In genomic region chr14:25560841-25561240, GRCm38 (mm10) we compare ENCODE assay signal across 20 mouse cellular contexts.
DNase-seq lines count a peak whose midpoint lies in the region; ATAC-seq and TF ChIP-seq lines count a peak whose summit lies in the region.
"Had no signal": no experiment of that assay in that cellular context is flagged by ENCODE, and none has a peak within 500 bp of the region (broad histone marks: within the 10 kb centered on the region; RNA-seq: fewer than 3 reads in every experiment).

No protein-coding gene starts in this region.

- no peaks in the 10 kb centered on the region; the same call in none of the 2 replicates for H3K36me3 ChIP-seq in embryonic facial prominence, embryonic 11.5 days (replicated peaks; ENCODE audit: control insufficient read depth, insufficient read depth, low read depth, low read length)
- H3K36me3 ChIP-seq in embryonic facial prominence, embryonic 10.5 days (replicated peaks) = peaks cover 60% of the 10 kb centered on the region
- no peaks in the 10 kb centered on the region for H3K36me3 ChIP-seq in kidney, postnatal 0 days (ENCODE audit: insufficient read depth, low read length)
- H3K36me3 ChIP-seq in neural tube, embryonic 11.5 days (ENCODE audit: control insufficient read depth, insufficient read depth, low read length) = peaks cover 5% of the 10 kb centered on the region; the same call in 1 of the 2 replicates
- H3K36me3 ChIP-seq: stomach, embryonic 15.5 days had no signal

- ATAC-seq in embryonic facial prominence, embryonic 11.5 days (replicated peaks; ENCODE audit: insufficient number of reproducible peaks, low FRiP score, low TSS enrichment, low read depth) = no peak
- ATAC-seq in kidney, postnatal 0 days (replicated peaks; ENCODE audit: low FRiP score, low read depth) = no peak
- ATAC-seq in neural tube, embryonic 11.5 days (ENCODE audit: insufficient read depth, low FRiP score, low TSS enrichment) = no peak
- ATAC-seq: inflammation-experienced regulatory T-cells, adult 6 months had no signal

- 96% methylated on average over 3 of the region's 3 CpGs for WGBS in embryonic facial prominence, embryonic 11.5 days
- WGBS in embryonic facial prominence, embryonic 10.5 days = 97% methylated on average over 3 of the region's 3 CpGs
- 80% methylated on average over 3 of the region's 3 CpGs for WGBS in kidney, postnatal 0 days
- 87% methylated on average over 3 of the region's 3 CpGs for WGBS in neural tube, embryonic 11.5 days

- H3K4me2 ChIP-seq in embryonic facial prominence, embryonic 11.5 days (ENCODE audit: low read depth, low read length) = no peak overlapping the region
- H3K4me2 ChIP-seq in kidney, postnatal 0 days (ENCODE audit: low read length) = no peak overlapping the region
- no peak overlapping the region for H3K4me2 ChIP-seq in neural tube, embryonic 11.5 days (ENCODE audit: low read depth)
- H3K4me2 ChIP-seq: embryonic facial prominence, embryonic 12.5 days; heart, embryonic 11.5 days; limb, embryonic 15.5 days; stomach, embryonic 15.5 days had no signal

- DNase-seq in embryonic facial prominence, embryonic 11.5 days (ENCODE audit: low spot score) = peak; percentile 25
- DNase-seq in embryonic facial prominence, embryonic 10.5 days (ENCODE audit: low spot score) = no peak
- no peak for DNase-seq in kidney, postnatal 0 days (ENCODE audit: low spot score)
- DNase-seq in kidney, adult 9 months = no peak
- DNase-seq in neural tube, embryonic 11.5 days (ENCODE audit: low spot score) = peak; percentile 25
- no peak for DNase-seq in neural tube, embryonic 10.5 days (ENCODE audit: extremely low spot score, low spot score)
- no peak for DNase-seq in gastrocnemius, postnatal 36 days
- DNase-seq: adrenal gland, postnatal 36 days; cerebellum, postnatal 10 days; heart, postnatal 4 days; layer of hippocampus, adult 9-11 months; right cerebral cortex, adult 18-20 months; spleen, adult 18-20 months had no signal

- TF ChIP-seq CTCF in kidney, postnatal 0 days (IDR thresholded peaks at IDR 0.05; ENCODE audit: low read depth) = peak; percentile 51
- TF ChIP-seq CTCF in cortical plate, adult 2 months (IDR thresholded peaks at IDR 0.05; ENCODE audit: extremely low read depth, insufficient read depth, low read length) = 0 out of 2 replicates have a peak, but pooled peaks have one; percentile 10

- H3K4me1 ChIP-seq in embryonic facial prominence, embryonic 11.5 days (ENCODE audit: control insufficient read depth, insufficient read depth, low read length) = peaks cover 10% of the 10 kb centered on the region
- peaks cover 96% of the 10 kb centered on the region for H3K4me1 ChIP-seq in embryonic facial prominence, embryonic 10.5 days
- peaks cover 48% of the 10 kb centered on the region for H3K4me1 ChIP-seq in kidney, postnatal 0 days (replicated peaks; ENCODE audit: insufficient read depth, low read length)
- H3K4me1 ChIP-seq in neural tube, embryonic 11.5 days (ENCODE audit: control insufficient read depth, insufficient read depth, low read length) = peaks cover 21% of the 10 kb centered on the region
- peaks cover 2% of the 10 kb centered on the region for H3K4me1 ChIP-seq in cortical plate, adult 2 months (ENCODE audit: control insufficient read depth, insufficient read depth, low read length)

- no peak overlapping the region for H3K4me3 ChIP-seq in embryonic facial prominence, embryonic 11.5 days (ENCODE audit: low read depth, low read length)
- no peak overlapping the region for H3K4me3 ChIP-seq in embryonic facial prominence, embryonic 10.5 days
- no peak overlapping the region for H3K4me3 ChIP-seq in kidney, postnatal 0 days (replicated peaks; ENCODE audit: low read depth, low read length)
- no peak overlapping the region for H3K4me3 ChIP-seq in neural tube, embryonic 11.5 days (ENCODE audit: low read depth, low read length)
- no peak overlapping the region for H3K4me3 ChIP-seq in cortical plate, adult 2 months (ENCODE audit: insufficient read depth, low read length)
- H3K4me3 ChIP-seq: embryonic facial prominence, embryonic 12.5 days; limb, embryonic 15.5 days; midbrain, embryonic 10.5 days; stomach, embryonic 15.5 days had no signal

- TF ChIP-seq POLR2A in cortical plate, adult 2 months (IDR thresholded peaks at IDR 0.05; ENCODE audit: extremely low read depth, insufficient read depth, low read length) = no peak

- no peak overlapping the region for H3K27ac ChIP-seq in embryonic facial prominence, embryonic 11.5 days (replicated peaks; ENCODE audit: low read depth, low read length)
- no peak overlapping the region for H3K27ac ChIP-seq in embryonic facial prominence, embryonic 10.5 days (replicated peaks)
- 0 out of 2 replicates have a peak overlapping the region, but pooled peaks have one; percentile 19 for H3K27ac ChIP-seq in kidney, postnatal 0 days
- no peak overlapping the region for H3K27ac ChIP-seq in neural tube, embryonic 11.5 days (ENCODE audit: low read depth, low read length)
- no peak overlapping the region for H3K27ac ChIP-seq in cortical plate, adult 2 months (ENCODE audit: insufficient read depth, low read length)
- H3K27ac ChIP-seq: embryonic facial prominence, embryonic 12.5 days; stomach, embryonic 15.5 days had no signal

- no peaks in the 10 kb centered on the region; the same call in 1 of the 2 replicates for H3K9me3 ChIP-seq in embryonic facial prominence, embryonic 11.5 days (replicated peaks; ENCODE audit: control insufficient read depth, low read length)
- H3K9me3 ChIP-seq in embryonic facial prominence, embryonic 10.5 days = no peaks in the 10 kb centered on the region
- H3K9me3 ChIP-seq in kidney, postnatal 0 days (replicated peaks; ENCODE audit: low read length) = no peaks in the 10 kb centered on the region
- H3K9me3 ChIP-seq in neural tube, embryonic 11.5 days (ENCODE audit: control insufficient read depth, low read length) = no peaks in the 10 kb centered on the region
- H3K9me3 ChIP-seq: embryonic facial prominence, embryonic 12.5 days; limb, embryonic 15.5 days; stomach, embryonic 15.5 days had no signal

- intact Hi-C loops in gastrocnemius, postnatal 36 days (cut with DNase I) = loop anchor here (5.0 to 10.0 kb wide), 3 partner anchors 99 to 256 kb away; no protein-coding TSS in a partner anchor

- H3K9ac ChIP-seq in embryonic facial prominence, embryonic 11.5 days (replicated peaks; ENCODE audit: low read length) = no peak overlapping the region
- H3K9ac ChIP-seq in kidney, postnatal 0 days (ENCODE audit: low read depth, low read length) = no peak overlapping the region
- no peak overlapping the region for H3K9ac ChIP-seq in neural tube, embryonic 11.5 days (ENCODE audit: low read length)
- H3K9ac ChIP-seq: embryonic facial prominence, embryonic 12.5 days; limb, embryonic 15.5 days; stomach, embryonic 15.5 days had no signal

- H3K27me3 ChIP-seq in embryonic facial prominence, embryonic 11.5 days (ENCODE audit: control insufficient read depth, insufficient read depth, low read length) = no peaks in the 10 kb centered on the region
- H3K27me3 ChIP-seq in embryonic facial prominence, embryonic 10.5 days (replicated peaks; ENCODE audit: low read depth, poor library complexity, severe bottlenecking) = no peaks in the 10 kb centered on the region
- no peaks in the 10 kb centered on the region for H3K27me3 ChIP-seq in kidney, postnatal 0 days (ENCODE audit: insufficient read depth, low read length)
- H3K27me3 ChIP-seq in neural tube, embryonic 11.5 days (ENCODE audit: control insufficient read depth, insufficient read depth, low read length) = no peaks in the 10 kb centered on the region
- H3K27me3 ChIP-seq: embryonic facial prominence, embryonic 12.5 days; limb, embryonic 15.5 days; stomach, embryonic 15.5 days had no signal

Comparison
In these comparisons a context has a peak if more than half of its experiments do, and no peak if none do; other contexts are left out.
1. DNase-seq: peak in embryonic facial prominence, embryonic 11.5 days (single experiment) and neural tube, embryonic 11.5 days (single experiment); none in embryonic facial prominence, embryonic 10.5 days (single experiment), kidney, postnatal 0 days (single experiment), kidney, adult 9 months (single experiment), neural tube, embryonic 10.5 days (single experiment) and gastrocnemius, postnatal 36 days (0 of 2).